Mouse (Mus musculus) heart, postnatal 0 days (tissue): ENCODE results near the gene Kcns3. TPM values are rescaled to one million over a fixed set of nuclear protein-coding genes. Genes with fewer than 3 reads are reported as not detected.
"Not testable (repeated sequence)": the region's sequence is repeated elsewhere in the genome, so short reads cannot be mapped to it uniquely, and the experiment has no call there.

Experiments
- ATAC-seq: fragments of 200-750 bp; cut with Nextera tagmentation; 2 replicates; pipeline ENCODE4 v1.8.0; 2017; ENCODE audit warnings: low read depth, moderate number of reproducible peaks, moderate library complexity; ENCODE audit not compliant: insufficient read depth
- DNase-seq: peaks from one replicate; pipeline ENCODE4 v3.0.0-alpha.2; 2016; ENCODE audit warnings: low spot score
- H3K27ac ChIP-seq: fragments of 300-500 bp; sonication (generic); 2 replicates; pipeline ENCODE4 v1.5.1; 2014; ENCODE audit warnings: low read depth, mild to moderate bottlenecking
- H3K27me3 ChIP-seq: fragments of 300-500 bp; sonication (generic); 2 replicates; pipeline ENCODE4 v1.6.1; 2014; ENCODE audit warnings: low read length, mixed read lengths; ENCODE audit not compliant: control insufficient read depth, insufficient read depth
- H3K36me3 ChIP-seq: fragments of 300-500 bp; sonication (generic); replicated peaks from 2 replicates; pipeline ENCODE4 v1.6.1; 2014; ENCODE audit warnings: low read length, mixed read lengths; ENCODE audit not compliant: control insufficient read depth, insufficient read depth
- H3K4me1 ChIP-seq: fragments of 300-500 bp; sonication (generic); 2 replicates; pipeline ENCODE4 v1.6.1; 2014; ENCODE audit warnings: antibody characterized with exemption; ENCODE audit not compliant: control insufficient read depth, insufficient read depth
- H3K4me2 ChIP-seq: fragments of 300-500 bp; sonication (generic); 2 replicates; pipeline ENCODE4 v1.6.1; 2014; ENCODE audit warnings: low read depth, mild to moderate bottlenecking, low read length, moderate library complexity
- H3K4me3 ChIP-seq: fragments of 300-500 bp; sonication (generic); 2 replicates; pipeline ENCODE4 v1.5.1; 2014; ENCODE audit warnings: low read depth, low read length
- H3K9ac ChIP-seq: fragments of 300-500 bp; sonication (generic); replicated peaks from 2 replicates; pipeline ENCODE4 v1.6.1; 2014; ENCODE audit warnings: low read depth, low read length, mixed read lengths
- H3K9me3 ChIP-seq: fragments of 300-500 bp; sonication (generic); replicated peaks from 2 replicates; pipeline ENCODE4 v1.6.1; 2016; ENCODE audit warnings: low read length; ENCODE audit not compliant: control insufficient read depth
- CTCF ChIP-seq: IDR thresholded peaks from 2 replicates; pipeline ENCODE4 v1.5.1; 2016; ENCODE audit warnings: antibody characterized with exemption, control low read depth, low read depth
- EP300 ChIP-seq: IDR thresholded peaks from 2 replicates; pipeline ENCODE4 v1.6.1; 2016; ENCODE audit warnings: antibody characterized with exemption, low read depth
- WGBS: fragments of 180-500 bp; shearing (Covaris S2); extraction: QIAGEN DNeasy Blood & Tissue Kit; methylation state at CpG from one replicate; pipeline ENCODE4 v1.1.7; 2014; 5-methylcytosine and 5-hydroxymethylcytosine counted together
- polyA plus RNA-seq: library from polyadenylated mRNA; unstranded; fragments of >200 nt; fragmentation: Nextera tagmentation; extraction: Ambion mirVana; gene quantifications from 2 replicates; pipeline ENCODE4 v1.2.1, GENCODE M21; 2015
- total RNA-seq: library from RNA; depleted of rRNA; stranded (reverse); fragments of >200 nt; gene quantifications from 2 replicates; pipeline ENCODE4 v1.2.3, GENCODE M21; 2014; ENCODE audit warnings: low replicate concordance; rRNA removed

Gene Kcns3
- total and polyA plus RNA-seq, 2 experiments from 2014 or later, result 0.08 to 0.18 TPM

DNA sequence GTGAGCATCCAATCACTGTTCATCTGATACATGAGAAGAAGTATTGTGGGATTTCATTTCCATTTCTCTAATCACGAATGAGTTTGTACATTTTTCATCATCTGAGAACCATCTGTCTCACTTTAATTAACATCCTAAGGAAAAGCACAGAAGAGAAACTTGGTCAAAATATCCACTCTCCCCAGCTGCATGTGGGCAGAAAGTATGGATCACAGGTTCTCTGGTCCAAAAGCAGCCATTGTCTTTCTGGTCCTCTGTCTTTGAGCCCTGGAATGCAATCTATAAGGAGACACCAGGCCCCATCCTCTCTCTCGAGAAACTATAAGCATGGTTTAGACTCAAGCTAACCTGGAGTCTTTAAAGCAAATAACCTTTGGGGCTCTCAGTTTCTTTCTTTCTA, 79.8 kb downstream of the Kcns3 start:
- WGBS, result 68% methylated on average over 2 of the region's 2 CpGs
- no peaks in the 10 kb centered on the region for H3K4me1 ChIP-seq
- DNase-seq (no peak), ATAC-seq (no peak)
- H3K36me3 ChIP-seq, result no peaks in the 10 kb centered on the region
- no peaks in the 10 kb centered on the region for H3K27me3 ChIP-seq
- H3K9ac ChIP-seq, result no peak overlapping the region
- TF ChIP-seq EP300, result no peak
- no peak for TF ChIP-seq CTCF
- no peak overlapping the region for H3K27ac ChIP-seq
- no peaks in the 10 kb centered on the region for H3K9me3 ChIP-seq
- no peak overlapping the region for H3K4me2 ChIP-seq
- no peak overlapping the region for H3K4me3 ChIP-seq

DNA sequence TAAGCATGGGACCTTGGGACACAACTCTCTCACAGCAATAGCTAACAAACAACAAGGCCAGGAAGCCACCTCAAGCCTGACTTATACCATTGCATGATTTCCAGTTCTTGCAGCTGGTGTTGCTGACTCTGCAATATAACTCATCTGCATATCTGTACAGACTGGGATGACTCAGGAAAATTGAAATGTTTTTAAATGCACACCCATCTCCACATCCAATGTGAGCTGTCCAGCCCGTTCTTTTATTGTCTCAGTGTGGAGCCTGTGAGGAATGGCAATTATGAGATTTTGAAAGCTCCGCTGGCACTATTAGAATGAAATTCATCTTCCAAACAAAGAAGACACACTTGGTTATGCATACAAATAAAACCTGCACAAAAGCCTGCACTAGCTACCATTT, 84.0 kb downstream of the Kcns3 start:
- Histone ChIP-seq H3K9me3 (no peaks in the 10 kb centered on the region), H3K36me3 (no peaks in the 10 kb centered on the region), H3K27me3 (no peaks in the 10 kb centered on the region), H3K4me3 (no peak overlapping the region), H3K9ac (no peak overlapping the region), H3K4me2 (no peak overlapping the region), H3K4me1 (no peaks in the 10 kb centered on the region), H3K27ac (no peak overlapping the region)
- ATAC-seq, result no peak
- TF ChIP-seq EP300 (no peak), CTCF (no peak)
- 83% methylated on average over 2 of the region's 2 CpGs for WGBS
- DNase-seq, result no peak

- not testable (repeated sequence) for H3K4me3 ChIP-seq, H3K27me3 ChIP-seq, H3K9me3 ChIP-seq, DNase-seq, H3K27ac ChIP-seq, H3K4me1 ChIP-seq, H3K4me2 ChIP-seq, ATAC-seq, H3K9ac ChIP-seq, H3K36me3 ChIP-seq
- 60% methylated on average over 4 of the region's 4 CpGs for WGBS
These were observed 98.2 kb downstream of the Kcns3 start for GRCm38 (mm10) chr12:11052676-11053075.

DNA sequence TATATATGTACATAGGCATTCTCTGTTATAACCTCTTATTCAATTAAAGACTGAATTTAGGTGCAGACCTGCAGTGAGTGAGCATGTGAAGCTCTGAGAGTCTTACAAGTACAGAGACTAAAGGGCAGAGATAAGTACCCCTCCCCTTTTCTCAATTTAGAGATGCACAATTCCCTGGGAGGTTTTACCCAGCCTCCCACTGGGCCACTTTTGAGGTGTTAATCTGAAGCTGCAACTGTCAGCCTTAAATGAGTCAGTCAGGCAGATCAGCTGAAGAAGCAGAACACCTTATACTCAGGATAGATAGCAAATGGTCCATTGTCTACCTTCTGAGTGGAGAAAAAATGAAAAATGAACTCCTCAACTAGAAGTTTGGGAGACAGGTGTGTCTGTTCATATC, 109.0 kb downstream of the Kcns3 start:
- Histone ChIP-seq H3K27me3 (no peaks in the 10 kb centered on the region), H3K4me2 (no peak overlapping the region), H3K4me3 (no peak overlapping the region), H3K9me3 (no peaks in the 10 kb centered on the region), H3K4me1 (no peaks in the 10 kb centered on the region), H3K9ac (no peak overlapping the region), H3K27ac (no peak overlapping the region), H3K36me3 (no peaks in the 10 kb centered on the region)
- no peak for DNase-seq
- TF ChIP-seq EP300, result no peak
- TF ChIP-seq CTCF, result no peak
- no peak for ATAC-seq

Other genes with a start within 250 kb of the Kcns3 start
- not detected in 2 replicates for gene Msgn1, start 57.9 kb upstream of the Kcns3 start, total RNA-seq
- not detected in 2 replicates for gene Msgn1, start 57.9 kb upstream of the Kcns3 start, polyA plus RNA-seq
- gene Gen1, start 114.7 kb upstream of the Kcns3 start, total RNA-seq, result 1.9 and 4.5 TPM in 2 replicates
- 1.5 and 1.6 TPM in 2 replicates for gene Gen1, start 114.7 kb upstream of the Kcns3 start, polyA plus RNA-seq
- 12.3 and 16.7 TPM in 2 replicates for gene Smc6, start 114.8 kb upstream of the Kcns3 start, total RNA-seq
- gene Smc6, start 114.8 kb upstream of the Kcns3 start, polyA plus RNA-seq, result 99.8 and 103 TPM in 2 replicates